Mouse (Mus musculus) liver, embryonic 11.5 days (tissue): ENCODE measurements around the gene Defb23. TPM values are rescaled to one million over a fixed set of nuclear protein-coding genes. Genes with fewer than 3 reads are reported as not detected.

Source experiments
- ATAC-seq: fragments of 200-750 bp; cut with Nextera tagmentation; replicated peaks from 2 replicates; pipeline ENCODE4 v1.8.0; 2017; ENCODE audit warnings: moderate number of reproducible peaks, mild to moderate bottlenecking, moderate TSS enrichment, moderate library complexity; ENCODE audit not compliant: low FRiP score
- DNase-seq: peaks from one replicate; pipeline ENCODE4 v3.0.0-alpha.2; 2017; ENCODE audit warnings: low spot score
- H3K27ac ChIP-seq: fragments of 300-500 bp; sonication (generic); 2 replicates; pipeline ENCODE4 v1.5.1; 2014; ENCODE audit warnings: mild to moderate bottlenecking, low read depth, low read length, control low read depth
- H3K27me3 ChIP-seq: fragments of 300-500 bp; sonication (generic); replicated peaks from 2 replicates; pipeline ENCODE4 v1.6.1; 2014; ENCODE audit warnings: low read length, mixed read lengths; ENCODE audit not compliant: control insufficient read depth, insufficient read depth
- H3K36me3 ChIP-seq: fragments of 300-500 bp; sonication (generic); 2 replicates; pipeline ENCODE4 v1.6.1; 2014; ENCODE audit warnings: mild to moderate bottlenecking, low read length, moderate library complexity, mixed read lengths; ENCODE audit not compliant: control insufficient read depth, insufficient read depth
- H3K4me1 ChIP-seq: fragments of 300-500 bp; sonication (generic); replicated peaks from 2 replicates; pipeline ENCODE4 v1.6.1; 2014; ENCODE audit warnings: low read length, mixed read lengths; ENCODE audit not compliant: control insufficient read depth, insufficient read depth
- H3K4me2 ChIP-seq: fragments of 300-500 bp; sonication (generic); 2 replicates; pipeline ENCODE4 v1.6.1; 2014; ENCODE audit warnings: mild to moderate bottlenecking, control low read depth, moderate library complexity
- H3K4me3 ChIP-seq: fragments of 300-500 bp; sonication (generic); 2 replicates; pipeline ENCODE4 v1.5.1; 2014; ENCODE audit warnings: low read depth, low read length, control low read depth
- H3K9ac ChIP-seq: fragments of 300-500 bp; sonication (generic); 2 replicates; pipeline ENCODE4 v1.6.1; 2014; ENCODE audit warnings: low read depth, low read length, control low read depth
- H3K9me3 ChIP-seq: fragments of 300-500 bp; sonication (generic); 2 replicates; pipeline ENCODE4 v1.6.1; 2016; ENCODE audit warnings: low read length, inconsistent platforms, mixed read lengths; ENCODE audit not compliant: control insufficient read depth
- WGBS: fragments of 180-500 bp; shearing (Covaris S2); extraction: QIAGEN DNeasy Blood & Tissue Kit; methylation state at CpG from one replicate; pipeline ENCODE4 v1.1.7; 2014; 5-methylcytosine and 5-hydroxymethylcytosine counted together
- polyA plus RNA-seq: library from polyadenylated mRNA; unstranded; fragments of >200 nt; fragmentation: Nextera tagmentation; extraction: Ambion mirVana; gene quantifications from 2 replicates; pipeline ENCODE4 v1.2.1, GENCODE M21; 2014

Defb23 gene
- polyA plus RNA-seq, 1 experiment from 2014 or later: not detected

DNA sequence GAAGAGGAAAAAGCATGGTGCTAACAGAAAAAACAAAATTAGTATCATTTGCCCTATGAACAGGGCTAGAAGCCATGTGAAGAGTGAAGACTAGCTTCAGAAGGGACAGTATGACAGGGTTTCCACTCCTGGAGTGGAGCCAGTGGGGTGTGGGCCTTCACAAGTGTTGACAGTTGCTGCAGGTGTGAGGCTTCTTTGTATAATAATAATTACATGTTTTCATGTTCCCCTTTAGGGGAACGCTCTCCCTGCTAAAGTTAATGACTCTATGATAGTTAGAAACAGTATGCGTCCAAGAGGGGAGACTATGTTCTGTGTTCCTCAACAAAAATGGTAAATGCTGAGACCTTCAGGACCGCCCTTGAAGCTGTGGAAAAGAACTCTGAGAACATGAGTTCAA lies 48.6 kb downstream of the Defb23 start:
- WGBS: 96% methylated on average over 3 of the region's 3 CpGs
- no peak for ATAC-seq

DNA sequence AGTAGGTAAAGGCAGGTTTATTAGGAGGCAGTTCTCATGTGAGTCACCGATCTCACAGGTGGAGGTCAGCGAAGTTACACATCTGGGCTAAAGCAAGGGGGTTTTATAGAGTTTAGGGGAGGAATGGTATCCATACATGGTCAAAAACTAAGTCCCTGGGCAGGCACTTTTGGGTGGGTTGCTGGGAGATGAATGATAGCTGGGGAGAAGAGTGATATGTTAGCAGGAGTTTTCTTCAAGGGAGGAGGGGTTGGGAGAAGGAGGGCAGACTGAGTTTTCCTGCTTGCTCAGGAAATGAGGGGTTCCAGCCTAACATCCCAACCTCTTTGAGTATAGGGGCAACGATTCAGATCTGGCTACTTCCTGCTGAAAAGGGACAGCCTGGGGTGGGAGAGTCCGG lies 49.1 kb downstream of the Defb23 start, which contains the start of gene 6820408C15Rik:
6820408C15Rik (plus strand) TSS at position 301 of the 400 bp plus-strand sequence.
- DNase-seq (no peak), ATAC-seq (0 out of 2 replicates have a peak, but pooled peaks have one; percentile 0)
- H3K4me2 ChIP-seq: peak within 1 kb of the TSS; percentile 92
- H3K9ac ChIP-seq: peak within 1 kb of the TSS; percentile 99
- WGBS: 28% methylated on average over 4 of the region's 4 CpGs
- H3K4me1 ChIP-seq: peaks cover 24% of the 10 kb centered on the region
- peaks cover 6% of the 10 kb centered on the region; the same call in 1 of the 2 replicates for H3K9me3 ChIP-seq
- peak within 1 kb of the TSS; percentile 96 for H3K27ac ChIP-seq
- no peaks in the 10 kb centered on the region for H3K27me3 ChIP-seq
- H3K4me3 ChIP-seq: peak within 1 kb of the TSS; percentile 86
- peaks cover 4% of the 10 kb centered on the region; the same call in 1 of the 2 replicates for H3K36me3 ChIP-seq

More for the DNA sequence above, 48.6 kb downstream of the Defb23 start:
- peak overlapping the region; percentile 96; the same call in 1 of the 2 replicates for H3K27ac ChIP-seq
- no peak for DNase-seq
- no peak overlapping the region for H3K9ac ChIP-seq
- peaks cover 4% of the 10 kb centered on the region; the same call in 1 of the 2 replicates for H3K36me3 ChIP-seq
- peak overlapping the region; percentile 86; the same call in 1 of the 2 replicates for H3K4me3 ChIP-seq
- peak overlapping the region; percentile 92; the same call in 1 of the 2 replicates for H3K4me2 ChIP-seq
- H3K4me1 ChIP-seq: peaks cover 19% of the 10 kb centered on the region
- H3K9me3 ChIP-seq: peaks cover 6% of the 10 kb centered on the region; the same call in 1 of the 2 replicates
- H3K27me3 ChIP-seq: no peaks in the 10 kb centered on the region

DNA sequence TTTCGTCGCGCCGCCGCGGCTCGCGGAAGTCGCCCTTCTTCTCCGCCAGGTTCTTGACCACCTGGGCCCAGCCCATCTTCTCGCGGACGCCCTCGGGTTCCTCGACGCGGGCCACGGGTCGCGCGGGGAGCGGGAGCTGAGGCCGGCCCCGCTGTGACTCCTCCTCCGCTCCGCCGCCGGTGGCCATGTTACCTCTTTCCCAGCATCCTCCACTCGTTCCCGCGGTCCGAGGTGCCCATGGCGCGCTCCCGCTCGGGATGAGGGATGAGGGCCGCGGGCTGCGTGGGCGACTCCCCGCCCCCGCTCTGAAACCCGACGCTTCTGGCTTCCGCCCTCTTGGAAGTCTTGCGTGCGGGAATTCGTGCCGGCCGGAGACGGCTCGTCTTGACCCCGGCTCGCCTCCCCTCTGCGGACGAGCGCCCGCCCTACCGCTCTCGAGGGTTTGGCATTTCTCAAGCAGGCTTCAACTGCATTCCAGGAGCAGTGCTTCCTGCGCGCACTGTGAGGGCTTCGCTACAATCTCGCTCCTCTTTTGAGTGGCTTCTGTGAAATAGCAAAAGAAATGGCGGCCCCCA lies 49.7 kb downstream of the Defb23 start, which contains the start of gene Zcchc3:
Zcchc3 (minus strand) TSS at position 437 of the 575 bp plus-strand sequence.
- ATAC-seq (peak; percentile 79), DNase-seq (peak; percentile 88)
- H3K4me2 ChIP-seq: peak within 1 kb of the TSS; percentile 92
- no peaks in the 10 kb centered on the region for H3K27me3 ChIP-seq
- H3K9ac ChIP-seq: peak within 1 kb of the TSS; percentile 99
- peaks cover 27% of the 10 kb centered on the region for H3K4me1 ChIP-seq
- H3K36me3 ChIP-seq: peaks cover 4% of the 10 kb centered on the region; the same call in 1 of the 2 replicates
- under 1% methylated on average over 65 of the region's 65 CpGs for WGBS
- peaks cover 6% of the 10 kb centered on the region; the same call in 1 of the 2 replicates for H3K9me3 ChIP-seq
- peak within 1 kb of the TSS; percentile 86 for H3K4me3 ChIP-seq
- peak within 1 kb of the TSS; percentile 96 for H3K27ac ChIP-seq

DNA sequence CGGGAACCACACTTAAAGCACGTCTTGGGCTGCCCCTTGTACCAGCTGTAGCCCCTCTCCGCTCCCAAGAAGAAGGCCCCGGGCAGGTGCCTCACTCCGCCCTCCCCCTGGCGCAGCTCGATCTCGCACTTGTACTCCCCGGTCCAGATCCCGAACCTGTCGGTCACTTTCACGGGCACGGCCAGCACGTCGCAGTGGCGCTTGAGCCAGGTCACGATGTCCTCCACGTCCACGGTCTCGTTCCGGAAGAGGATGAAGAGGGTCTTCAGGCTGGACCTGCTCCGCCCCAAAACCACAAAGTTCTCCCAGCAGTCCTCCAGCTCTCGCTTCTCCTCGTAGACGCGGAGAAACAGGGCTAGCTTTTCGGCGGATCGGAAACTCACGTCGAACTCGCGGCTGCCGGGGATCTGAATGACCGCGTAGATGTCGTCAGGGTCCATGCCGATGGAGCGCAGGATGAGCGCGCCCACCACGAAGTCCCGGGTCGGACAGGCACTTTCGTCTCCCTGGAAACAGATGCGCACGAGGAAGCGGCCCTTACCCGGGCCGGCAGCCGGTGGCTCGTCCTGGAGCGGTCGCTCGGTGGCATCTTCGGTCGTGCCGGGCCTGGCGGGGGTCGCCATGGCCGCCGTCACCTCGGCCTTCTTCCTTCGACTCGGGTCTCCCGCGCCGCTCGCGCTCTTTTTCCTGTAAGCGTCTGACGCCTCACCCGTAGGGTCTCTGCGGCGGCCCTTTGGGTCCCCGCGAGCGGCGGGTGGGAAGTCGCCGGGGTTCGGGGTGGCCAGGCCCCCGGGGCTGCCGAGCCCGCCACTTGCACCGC lies 50.4 kb downstream of the Defb23 start:
- H3K36me3 ChIP-seq: peaks cover 4% of the 10 kb centered on the region; the same call in 1 of the 2 replicates
- H3K27me3 ChIP-seq: no peaks in the 10 kb centered on the region
- peaks cover 27% of the 10 kb centered on the region for H3K4me1 ChIP-seq
- H3K9me3 ChIP-seq: peaks cover 6% of the 10 kb centered on the region; the same call in 1 of the 2 replicates
- DNase-seq: peak; percentile 70
- WGBS: under 1% methylated on average over 86 of the region's 86 CpGs
- peak overlapping the region; percentile 96 for H3K27ac ChIP-seq
- ATAC-seq: peak; percentile 27
- H3K4me3 ChIP-seq: peak overlapping the region; percentile 86
- H3K9ac ChIP-seq: peak overlapping the region; percentile 99
- H3K4me2 ChIP-seq: peak overlapping the region; percentile 92

DNA sequence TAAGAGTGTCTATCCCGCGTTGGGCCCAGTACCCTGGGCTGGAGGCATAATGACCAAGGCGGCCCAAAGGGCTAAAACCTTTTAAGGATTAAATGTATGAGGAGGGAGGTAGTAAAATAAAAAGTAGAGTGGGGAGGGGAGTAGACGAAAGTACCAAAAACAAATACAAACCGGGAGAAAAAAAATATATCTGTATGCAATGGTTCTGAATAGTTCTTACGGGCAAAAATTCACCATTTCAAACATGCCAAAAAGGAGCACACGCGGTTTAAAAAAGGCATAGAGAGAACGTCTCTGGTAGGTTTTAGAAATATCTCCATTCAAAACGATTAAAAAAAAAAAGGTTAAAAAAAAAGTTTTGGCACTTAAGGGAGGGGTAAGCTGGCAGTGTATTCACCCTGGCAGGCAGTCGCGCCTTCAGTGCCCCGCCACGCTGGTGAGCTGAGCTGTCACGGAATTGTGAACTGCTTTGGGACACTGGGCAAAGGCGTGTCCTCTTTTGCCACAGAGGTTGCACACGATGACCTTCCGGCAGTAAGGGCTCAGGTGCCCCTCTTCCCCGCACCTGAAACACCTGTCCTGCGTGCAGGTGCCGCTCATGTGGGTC lies 51.2 kb downstream of the Defb23 start:
- DNase-seq: no peak
- Histone ChIP-seq H3K4me3 (peak overlapping the region; percentile 86), H3K27ac (peak overlapping the region; percentile 96), H3K4me2 (peak overlapping the region; percentile 92), H3K9ac (peak overlapping the region; percentile 99), H3K9me3 (peaks cover 6% of the 10 kb centered on the region; the same call in 1 of the 2 replicates), H3K36me3 (peaks cover 4% of the 10 kb centered on the region; the same call in 1 of the 2 replicates), H3K27me3 (no peaks in the 10 kb centered on the region), H3K4me1 (peaks cover 27% of the 10 kb centered on the region)
- WGBS: 2% methylated on average over 21 of the region's 21 CpGs
- ATAC-seq: peak; percentile 16; the same call in 1 of the 2 replicates

DNA sequence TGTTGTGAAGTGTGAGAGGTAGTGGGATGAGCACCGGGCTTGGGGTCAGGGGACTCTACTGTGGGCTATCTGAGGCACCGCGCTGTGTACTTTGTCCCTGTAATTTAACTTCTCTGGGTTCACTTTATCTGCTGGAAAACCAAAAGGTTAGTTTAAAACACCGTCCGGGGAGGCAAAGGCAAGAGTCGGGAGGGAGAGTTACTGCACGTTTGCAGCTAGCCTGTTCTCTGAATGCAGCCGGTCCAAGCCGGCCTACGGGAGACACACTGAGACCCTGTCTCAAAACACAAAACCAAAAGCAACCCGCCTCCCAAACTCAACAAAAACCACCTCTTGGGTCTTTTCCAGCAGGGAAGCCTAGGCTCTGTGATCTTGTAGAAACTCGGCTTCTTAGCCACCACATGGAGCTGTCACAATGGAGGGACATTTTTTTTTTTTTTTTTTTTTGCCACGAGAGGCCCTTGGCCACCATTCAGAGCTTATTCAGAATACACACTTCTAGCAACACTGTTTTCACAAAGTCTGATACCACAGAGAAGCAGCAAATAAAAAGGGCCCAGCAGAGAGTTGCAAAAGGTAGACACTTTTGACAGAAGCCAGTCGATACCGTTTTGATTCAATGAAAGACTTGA lies 51.8 kb downstream of the Defb23 start:
- 8% methylated on average over 15 of the region's 15 CpGs for WGBS
- peak overlapping the region; percentile 92 for H3K4me2 ChIP-seq
- H3K4me1 ChIP-seq: peaks cover 27% of the 10 kb centered on the region
- H3K9ac ChIP-seq: peak overlapping the region; percentile 99
- H3K36me3 ChIP-seq: peaks cover 4% of the 10 kb centered on the region; the same call in 1 of the 2 replicates
- peak overlapping the region; percentile 88 for H3K27ac ChIP-seq
- H3K4me3 ChIP-seq: peak overlapping the region; percentile 86
- ATAC-seq: no peak
- peaks cover 6% of the 10 kb centered on the region; the same call in 1 of the 2 replicates for H3K9me3 ChIP-seq
- no peak for DNase-seq
- H3K27me3 ChIP-seq: no peaks in the 10 kb centered on the region

DNA sequence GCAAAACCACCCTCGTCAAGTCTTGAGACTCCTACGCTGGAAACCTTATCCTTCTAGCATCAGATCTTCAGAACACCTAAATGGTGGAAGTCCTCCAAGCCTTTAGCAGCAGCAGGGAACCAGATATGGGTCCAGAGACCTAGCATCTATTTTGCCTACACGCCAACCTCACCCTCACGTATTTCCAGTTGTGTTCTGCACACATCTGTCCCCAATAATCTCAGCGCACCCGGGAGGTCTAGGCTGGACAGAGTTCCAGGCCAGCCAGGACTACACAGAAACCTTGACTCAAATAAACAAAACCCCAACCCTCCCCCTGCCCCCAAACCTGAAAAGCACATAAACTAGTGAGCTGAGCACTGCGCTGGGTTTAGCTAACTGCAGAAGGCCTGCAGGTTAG lies 52.9 kb downstream of the Defb23 start:
- peak overlapping the region; percentile 88 for H3K27ac ChIP-seq
- ATAC-seq (no peak), DNase-seq (no peak)
- no peaks in the 10 kb centered on the region for H3K27me3 ChIP-seq
- peaks cover 6% of the 10 kb centered on the region; the same call in 1 of the 2 replicates for H3K9me3 ChIP-seq
- WGBS: 14% methylated on average over 7 of the region's 7 CpGs
- H3K4me1 ChIP-seq: peaks cover 31% of the 10 kb centered on the region
- H3K36me3 ChIP-seq: peaks cover 4% of the 10 kb centered on the region; the same call in 1 of the 2 replicates
- H3K9ac ChIP-seq: peak overlapping the region; percentile 10
- H3K4me3 ChIP-seq: peak overlapping the region; percentile 86
- H3K4me2 ChIP-seq: peak overlapping the region; percentile 92
